Mouse (Mus musculus) cerebellum, adult 8-10 months (tissue): Measurements from ENCODE around the gene Gm20517.
A peak's percentile ranks its signal among the peaks of the same experiment; 100 is the strongest.

Source experiments
- DNase-seq: peaks from one replicate; pipeline ENCODE4 v3.0.0; 2022

Gene Gm20517

GRCm38 (mm10) chr17:47610849-47611660, at the start of gene Gm20517, which contains the start of the genes Bysl and Med20:
Gene Gm20517 (plus strand): TSS chr17:47611589.
Gene Bysl (minus strand): TSS chr17:47611492.
Gene Med20 (plus strand): TSS chr17:47611582.
- peak; percentile 97 for DNase-seq

- DNase-seq: no peak
Observed at GRCm38 (mm10) chr17:47562875-47563274, 48.5 kb upstream of the Gm20517 start.

DNA sequence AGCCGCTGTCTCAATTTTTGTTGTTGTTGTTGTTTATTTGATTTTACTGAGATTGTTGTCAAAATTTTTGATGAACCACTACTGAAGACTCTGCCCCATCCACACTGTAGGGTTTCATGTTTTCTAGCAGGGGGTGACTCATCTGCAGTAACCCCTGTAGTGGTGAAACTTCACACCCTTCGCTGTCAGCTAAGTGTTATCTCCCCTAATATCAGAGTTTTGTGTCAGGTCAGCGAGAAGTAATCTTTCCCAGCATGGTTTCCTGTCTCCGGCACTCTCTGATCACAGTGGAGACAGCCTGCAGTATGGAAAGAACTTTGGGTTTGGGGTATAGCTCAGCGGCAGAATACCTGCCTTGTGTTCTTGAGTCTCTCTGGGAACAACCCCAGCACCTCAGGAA, 46.8 kb upstream of the Gm20517 start:
- no peak for DNase-seq

DNA sequence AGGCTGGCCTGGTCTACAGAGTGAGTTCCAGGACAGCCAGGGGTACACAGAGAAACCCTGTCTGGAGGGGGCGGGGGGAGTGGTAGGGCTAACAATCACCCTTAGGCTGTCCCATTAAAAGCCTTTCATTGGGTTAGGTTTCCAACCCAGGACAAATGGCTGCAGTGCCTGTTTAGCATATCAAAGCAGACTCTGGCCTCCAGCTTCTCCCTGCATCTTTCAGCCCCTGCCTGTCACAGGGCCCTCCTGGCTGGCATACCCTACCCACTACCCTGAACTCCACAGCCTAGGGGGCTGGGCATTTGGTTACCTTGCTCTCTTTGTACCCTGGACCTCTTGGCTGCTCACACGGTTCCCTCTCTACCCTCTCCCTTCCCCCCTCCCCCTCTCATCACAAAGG, 45.3 kb upstream of the Gm20517 start:
- DNase-seq: no peak

GRCm38 (mm10) chr17:47567271-47567670, 44.1 kb upstream of the Gm20517 start:
- DNase-seq: no peak

DNA sequence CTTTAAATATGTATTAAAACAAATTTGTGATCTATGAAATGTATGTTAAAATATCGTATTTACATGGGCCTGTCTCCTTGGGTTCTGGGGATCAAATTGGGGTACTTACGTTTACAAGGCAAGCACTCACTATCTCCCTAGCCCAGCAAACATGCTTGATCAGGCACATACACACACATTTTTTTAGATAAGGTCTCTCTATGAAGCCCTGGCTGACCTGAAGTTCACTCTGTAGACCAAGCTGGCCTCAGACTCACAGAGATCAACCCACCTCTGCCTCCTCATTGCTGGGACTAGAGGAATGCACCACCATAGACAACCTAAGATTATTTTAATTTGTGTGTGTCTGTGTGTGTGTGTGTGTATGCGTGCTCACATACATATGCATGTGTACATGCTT, 43.0 kb upstream of the Gm20517 start:
- DNase-seq: no peak

DNA sequence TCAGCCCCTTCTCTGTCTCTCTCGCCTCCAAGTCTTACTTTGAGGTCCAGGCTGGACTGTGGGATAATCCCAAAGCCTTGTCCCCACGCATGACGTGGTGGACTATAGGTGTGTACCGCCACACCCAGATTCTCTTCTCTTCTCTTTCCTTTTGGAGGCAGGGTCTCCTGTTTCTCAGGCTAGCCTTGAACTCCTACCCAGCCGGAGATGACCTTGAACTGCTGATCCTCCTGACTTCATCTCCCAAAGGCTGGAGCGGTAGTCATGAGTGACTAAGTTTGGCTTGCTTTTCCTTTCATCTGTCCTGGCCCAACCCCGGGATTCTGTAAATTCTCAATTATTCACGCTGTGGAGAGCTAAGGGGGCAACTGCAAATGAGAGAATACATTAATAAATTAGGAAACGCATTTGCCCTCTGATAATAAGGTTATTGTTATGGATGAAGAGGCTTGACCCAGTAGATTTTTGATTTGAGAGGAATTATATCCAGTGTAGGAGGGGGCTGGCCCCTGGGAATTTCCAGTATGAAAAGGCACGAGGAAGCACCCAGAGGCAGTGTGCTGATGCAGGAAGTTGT, 42.4 kb upstream of the Gm20517 start:
- DNase-seq: no peak

DNA sequence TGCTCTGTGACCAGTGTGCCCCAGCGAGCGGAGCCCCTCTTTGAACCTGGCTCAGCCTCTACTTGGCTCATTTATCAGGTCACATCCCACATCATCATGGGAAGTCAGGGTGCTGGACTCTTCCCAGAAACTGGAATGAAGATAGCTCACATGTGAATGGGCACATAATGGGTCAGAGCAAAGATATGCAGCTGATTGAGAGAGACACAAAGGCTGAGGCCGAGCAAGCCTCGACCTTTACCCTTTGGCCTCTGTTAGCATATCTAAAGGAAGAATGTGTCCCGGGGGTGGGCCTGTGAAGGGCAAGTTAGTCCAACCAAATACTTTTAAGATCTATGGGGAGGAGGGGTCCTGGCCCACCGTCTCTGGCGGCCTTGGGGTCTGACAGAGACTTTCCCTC, 39.8 kb upstream of the Gm20517 start:
- DNase-seq: no peak

DNA sequence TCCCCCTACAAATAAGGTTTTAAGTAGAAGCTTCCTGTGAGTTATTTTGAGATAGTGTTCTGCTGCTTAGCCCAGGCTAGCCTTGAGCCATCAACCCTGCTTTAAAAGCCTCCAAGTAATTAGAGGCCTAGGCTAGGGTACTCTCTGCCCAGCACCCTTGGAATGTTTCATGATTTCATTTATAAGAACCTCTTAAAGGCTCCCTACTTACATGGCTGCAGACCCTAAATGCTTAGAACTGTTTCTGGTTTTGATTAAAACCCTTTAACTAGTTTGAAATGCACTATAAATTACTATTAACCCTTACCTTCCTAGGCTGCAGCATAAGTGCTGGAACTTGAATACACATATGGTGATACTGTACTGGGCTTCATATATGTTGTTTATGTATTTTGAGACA, 39.0 kb upstream of the Gm20517 start:
- DNase-seq: no peak

- no peak for DNase-seq
Observed at GRCm38 (mm10) chr17:47574028-47574427, 37.4 kb upstream of the Gm20517 start.

- DNase-seq: no peak
Observed at GRCm38 (mm10) chr17:47574830-47575229, 36.6 kb upstream of the Gm20517 start.

DNA sequence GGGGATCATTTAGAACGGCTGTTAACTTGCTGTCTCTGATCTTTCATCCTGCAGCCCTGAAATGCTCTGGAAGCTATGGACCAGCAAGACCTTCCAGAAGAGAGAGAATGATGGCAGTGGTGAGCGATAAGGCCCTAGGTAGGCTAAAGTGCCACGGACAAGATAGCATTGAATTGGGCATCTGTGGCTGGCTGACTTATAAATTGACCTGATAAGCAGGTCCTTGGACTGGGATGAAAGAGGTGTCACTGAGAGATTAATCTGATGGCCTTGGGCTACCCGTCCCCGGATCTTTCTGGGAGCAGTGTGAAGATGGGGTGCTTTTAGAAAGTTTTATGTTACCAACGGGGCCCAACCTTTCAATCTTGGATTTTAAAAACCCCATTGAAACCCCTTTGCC, 32.7 kb upstream of the Gm20517 start:
- no peak for DNase-seq

GRCm38 (mm10) chr17:47580962-47581361, 30.4 kb upstream of the Gm20517 start:
- no peak for DNase-seq

DNA sequence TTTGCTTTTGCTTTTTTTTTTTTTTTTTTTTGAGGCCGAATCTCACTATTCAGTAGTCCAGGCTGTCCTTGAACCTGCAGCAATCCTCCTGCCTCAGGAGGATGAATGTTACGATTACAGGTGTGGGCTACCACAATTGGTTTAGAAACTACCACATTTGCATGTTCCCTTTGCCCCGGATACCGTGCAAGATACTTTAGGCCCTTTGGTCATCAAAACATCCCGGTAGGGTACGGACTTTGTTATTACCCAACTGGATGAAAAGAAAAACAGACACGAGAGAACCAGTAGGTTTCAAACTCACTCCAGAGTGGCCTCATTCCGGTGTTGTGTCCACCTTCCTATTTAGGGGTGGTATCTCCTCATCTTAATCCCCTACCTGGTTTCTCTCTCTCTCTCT, 22.9 kb upstream of the Gm20517 start:
- DNase-seq: no peak

DNA sequence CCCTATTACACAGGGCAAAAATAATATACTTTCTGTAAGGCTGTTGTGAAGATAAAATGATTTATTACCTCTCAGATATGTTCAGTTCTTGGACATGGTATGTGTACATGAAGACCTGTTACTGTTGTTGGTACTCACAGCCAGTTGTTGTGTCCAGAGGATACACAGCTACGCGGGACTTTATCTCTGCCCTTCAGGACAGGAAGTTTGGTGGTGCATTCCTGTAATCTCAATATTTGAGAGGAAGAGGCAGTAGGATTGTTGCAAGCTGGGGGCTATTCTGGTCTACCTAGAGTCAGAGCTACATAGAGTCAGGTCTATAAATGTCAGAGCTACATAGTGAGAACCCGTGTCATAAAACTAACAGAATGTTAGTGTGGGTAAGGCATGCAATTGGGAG, 20.3 kb upstream of the Gm20517 start:
- DNase-seq: no peak

GRCm38 (mm10) chr17:47593215-47593853, 18.1 kb upstream of the Gm20517 start:
- peak; percentile 85 for DNase-seq

- DNase-seq: no peak
Observed at GRCm38 (mm10) chr17:47593854-47594182, 17.6 kb upstream of the Gm20517 start.

DNA sequence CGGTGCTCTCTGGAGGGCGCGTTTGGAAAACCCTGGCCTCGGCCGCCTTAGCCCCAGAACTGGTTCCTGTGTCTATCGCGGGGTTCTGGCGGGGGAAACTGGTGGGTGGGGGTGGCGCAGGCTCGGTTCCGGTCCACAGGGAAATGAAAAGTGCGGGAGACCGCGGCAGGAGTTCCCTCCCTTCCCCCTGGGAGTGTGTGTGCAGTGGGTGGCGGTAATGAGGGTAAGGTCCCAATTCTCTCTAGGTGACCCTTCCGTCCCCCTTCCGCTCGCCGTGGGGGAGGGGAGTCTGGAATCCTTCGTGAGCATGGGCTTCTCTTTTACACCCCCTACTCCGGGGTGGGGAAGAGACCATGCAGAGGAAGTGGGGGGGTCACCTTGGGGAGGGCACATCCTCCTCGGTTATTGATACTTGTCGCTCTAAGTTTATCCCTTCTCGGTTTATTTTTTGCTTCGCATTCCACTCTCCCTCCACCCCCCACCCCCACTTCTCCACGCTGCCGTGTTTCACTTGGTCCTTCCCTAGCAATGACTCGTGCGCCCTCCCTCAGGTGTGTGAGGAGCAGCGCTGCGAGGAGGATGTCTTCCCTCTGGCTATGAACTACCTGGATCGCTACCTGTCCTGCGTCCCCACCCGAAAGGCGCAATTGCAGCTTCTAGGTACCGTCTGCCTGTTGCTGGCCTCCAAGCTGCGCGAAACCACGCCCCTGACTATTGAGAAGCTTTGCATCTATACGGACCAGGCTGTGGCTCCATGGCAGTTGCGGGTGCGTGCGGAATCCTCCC, 17.0 kb upstream of the Gm20517 start:
- no peak for DNase-seq

DNA sequence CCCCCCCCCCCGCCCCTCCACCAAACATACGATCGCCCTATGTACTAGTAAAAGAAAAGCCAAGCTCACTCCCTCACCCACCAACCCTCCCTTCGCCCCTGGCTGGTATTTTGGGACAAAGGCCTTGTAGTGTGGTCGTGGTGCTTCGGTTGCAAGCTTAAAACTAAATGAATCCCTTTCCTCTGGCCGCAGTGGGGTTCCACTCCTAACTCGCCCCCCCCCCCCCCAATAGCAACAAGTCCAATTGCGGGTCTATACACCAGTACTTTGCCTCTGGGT, 16.5 kb upstream of the Gm20517 start:
- no peak for DNase-seq

GRCm38 (mm10) chr17:47595248-47596161, 15.9 kb upstream of the Gm20517 start:
- DNase-seq: no peak

DNA sequence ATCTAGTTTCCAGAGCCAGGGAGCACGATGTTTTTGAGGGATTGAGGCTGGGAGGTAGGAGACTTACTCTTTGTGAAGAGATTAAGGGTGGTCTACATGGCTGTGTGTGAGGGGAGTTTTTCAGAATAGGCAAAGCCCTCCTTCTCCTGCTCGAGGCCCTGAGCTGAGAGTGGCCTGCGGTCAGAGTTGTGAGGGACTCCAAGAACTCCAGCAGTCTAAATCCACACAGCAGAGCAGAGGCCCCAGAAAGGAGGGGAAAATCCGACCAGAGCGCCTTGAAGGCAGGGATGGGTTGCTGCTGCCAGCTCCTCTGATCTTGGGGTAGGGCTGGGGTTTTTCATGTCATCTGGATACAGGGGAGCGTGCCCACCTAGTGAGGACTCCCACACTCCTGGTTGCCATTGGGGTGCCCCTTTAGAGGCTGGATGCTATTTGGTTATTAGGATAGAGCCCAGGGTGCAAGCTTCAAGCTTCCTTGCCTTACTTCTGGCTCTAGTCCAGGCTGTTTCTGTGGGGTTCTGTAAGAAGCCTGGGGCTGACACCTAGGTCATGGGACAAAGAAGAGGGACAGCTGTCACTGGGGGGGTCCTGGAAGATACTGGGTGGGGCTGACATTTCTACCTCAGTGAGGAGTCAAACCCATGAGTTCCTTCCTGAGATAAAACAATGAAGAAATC, 15.1 kb upstream of the Gm20517 start:
- DNase-seq: no peak

DNA sequence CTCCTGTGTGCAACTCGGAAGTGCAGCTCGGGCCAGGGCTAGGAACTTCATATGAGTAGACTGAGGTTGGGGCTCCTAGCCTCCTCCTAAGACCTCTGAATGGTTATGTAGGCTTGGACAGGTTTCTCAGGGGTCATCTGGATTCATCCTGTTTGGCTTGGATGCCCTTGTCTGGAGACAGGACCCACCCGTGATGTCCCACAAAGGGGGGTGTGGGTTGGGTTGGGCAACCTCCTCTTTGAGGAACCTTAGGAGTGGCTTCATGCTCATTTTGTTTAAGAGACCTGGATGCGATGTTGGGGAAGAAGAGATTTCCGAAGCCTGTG, 14.6 kb upstream of the Gm20517 start:
- DNase-seq: no peak
